Mouse (Mus musculus) urinary bladder, postnatal 10 days (tissue): ENCODE measurements around the gene Nbl1.

Source experiments
- DNase-seq: peaks from one replicate; pipeline ENCODE4 v3.0.0; 2022; ENCODE audit warnings: low spot score

The Nbl1 gene

GRCm38 (mm10) chr4:139064831-139065230 is 28.0 kb downstream of the Nbl1 start:
- DNase-seq, result no peak

DNA sequence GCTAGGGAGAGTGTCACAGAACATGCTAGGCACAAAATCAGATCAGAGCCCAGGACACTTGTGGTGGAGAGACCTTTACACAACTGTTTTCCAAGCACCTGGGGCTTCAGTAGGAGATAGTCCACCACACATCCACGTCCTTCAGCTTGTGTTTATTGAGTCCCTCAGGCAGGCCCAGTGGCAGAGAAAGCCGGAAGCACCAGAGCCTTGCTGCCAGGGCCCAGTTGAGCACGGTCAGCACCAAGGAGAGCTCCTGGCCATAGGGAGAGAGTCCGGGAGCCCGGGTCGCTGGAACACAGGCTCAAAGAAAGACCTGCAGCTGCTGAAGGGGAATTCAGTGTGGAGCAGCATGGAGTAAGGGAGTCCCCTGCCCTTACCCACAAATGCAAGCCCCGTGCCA is 33.2 kb downstream of the Nbl1 start:
- no peak for DNase-seq

GRCm38 (mm10) chr4:139058029-139058428 is 34.8 kb downstream of the Nbl1 start:
- DNase-seq, result no peak

DNA sequence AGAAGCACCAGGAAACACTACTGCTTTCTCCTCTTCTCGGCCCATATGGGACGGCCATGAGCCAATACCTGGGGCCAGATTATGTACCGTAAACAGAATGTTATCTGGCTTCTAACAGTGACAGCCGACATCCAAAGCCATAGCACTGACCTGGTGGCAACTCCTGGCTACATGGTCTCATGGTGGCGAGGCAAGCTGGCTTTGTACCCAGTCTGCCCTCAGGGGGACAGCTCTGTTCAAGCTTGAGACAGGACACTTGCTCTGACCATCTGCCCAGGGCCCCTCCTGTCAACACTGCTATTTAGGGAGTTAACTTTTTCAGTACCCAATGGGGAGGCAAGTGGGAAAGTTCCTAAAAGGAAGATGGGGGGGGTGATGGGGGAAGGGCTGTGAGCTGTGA is 35.5 kb downstream of the Nbl1 start:
- no peak for DNase-seq

DNA sequence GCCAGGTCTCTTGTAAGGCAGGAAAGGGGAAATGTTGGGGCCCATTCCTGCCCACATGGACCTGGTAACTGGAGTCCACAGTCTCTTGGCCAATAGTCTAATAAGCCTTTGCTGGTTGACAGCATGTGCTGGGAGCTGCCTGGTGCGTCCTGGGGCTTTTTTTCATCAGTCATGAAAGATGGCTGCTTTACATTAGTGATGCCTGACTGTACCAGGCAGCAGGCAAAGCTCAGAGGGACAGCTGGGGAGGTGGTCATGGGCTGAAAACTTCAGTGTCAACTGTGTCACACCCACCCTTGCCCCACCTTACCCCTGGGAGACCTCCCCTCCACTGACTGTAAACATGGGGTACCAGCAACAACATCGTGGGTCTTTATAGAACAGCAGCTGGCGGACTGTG is 37.0 kb downstream of the Nbl1 start:
- DNase-seq, result no peak

- DNase-seq, result no peak
These were observed 37.5 kb downstream of the Nbl1 start for GRCm38 (mm10) chr4:139055336-139055735.

DNA sequence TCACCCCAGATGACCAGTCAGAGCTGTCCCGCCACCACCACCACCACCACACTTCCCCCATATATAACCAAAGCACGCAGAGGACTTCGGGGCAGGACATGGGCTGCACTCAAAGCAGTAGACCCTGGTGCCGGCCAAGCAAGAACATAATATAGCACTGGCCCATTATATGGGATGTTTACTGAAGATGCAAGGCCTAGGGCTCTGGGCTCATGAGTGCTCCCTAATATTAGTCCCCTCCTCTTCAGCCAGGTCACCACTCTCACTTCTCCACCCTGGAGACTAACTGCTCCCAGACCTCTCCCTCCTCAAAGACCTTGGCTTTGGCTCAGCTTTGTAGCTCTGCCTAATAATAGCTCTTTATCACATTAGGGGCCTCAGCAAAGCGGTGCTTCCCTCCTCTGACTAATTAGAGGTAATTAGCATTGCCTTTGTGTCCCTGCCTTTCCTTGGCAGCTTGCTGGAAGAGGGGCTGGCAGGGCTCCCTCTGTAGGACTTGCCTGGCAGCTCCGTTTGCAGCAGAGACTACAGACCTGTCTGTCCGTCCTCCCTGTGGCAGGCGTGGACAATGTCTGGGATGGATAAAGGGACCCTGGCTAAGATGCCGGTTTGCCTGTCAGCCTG is 38.4 kb downstream of the Nbl1 start:
- DNase-seq, result no peak

DNA sequence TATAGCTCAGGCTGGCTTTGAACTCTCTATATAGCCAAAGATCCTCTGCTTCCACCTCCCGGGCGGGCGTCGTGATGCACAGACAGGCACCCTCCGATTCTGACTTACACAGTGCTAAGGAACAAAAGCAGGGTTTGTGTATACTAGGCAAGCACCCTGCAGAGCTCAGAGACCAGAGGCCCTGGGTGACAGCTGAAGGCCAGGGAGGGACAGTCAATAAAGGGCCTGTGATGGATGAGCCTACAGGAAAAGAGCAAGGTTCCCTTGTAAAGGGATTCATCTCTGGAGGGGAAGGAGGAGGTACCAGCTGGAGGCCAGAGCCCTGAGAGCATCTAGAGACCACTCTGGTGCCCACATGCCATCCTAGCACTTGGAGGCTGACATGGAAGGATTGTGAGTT is 39.4 kb downstream of the Nbl1 start:
- no peak for DNase-seq

DNA sequence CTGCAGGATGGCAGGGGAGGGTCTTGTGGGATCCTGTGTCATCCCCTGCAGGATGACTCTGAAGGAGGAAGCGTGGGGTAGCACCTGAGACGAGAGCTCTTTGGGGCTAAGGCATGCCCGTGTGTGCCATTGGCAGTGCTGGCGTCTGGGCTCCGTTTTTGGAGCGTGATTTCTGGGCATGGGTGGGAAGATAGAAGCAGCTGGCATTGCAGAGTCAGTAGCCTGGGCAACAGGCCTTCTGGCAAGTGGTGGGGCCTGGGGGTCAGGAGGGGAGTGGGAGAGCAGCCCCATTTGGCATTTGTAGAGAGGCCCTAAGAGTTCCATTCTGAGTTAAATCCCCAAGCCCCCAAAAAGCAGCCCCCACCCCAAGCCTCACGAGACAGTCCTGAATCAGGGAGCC is 40.0 kb downstream of the Nbl1 start:
- no peak for DNase-seq

GRCm38 (mm10) chr4:139048518-139048917 is 44.3 kb downstream of the Nbl1 start:
- no peak for DNase-seq

DNA sequence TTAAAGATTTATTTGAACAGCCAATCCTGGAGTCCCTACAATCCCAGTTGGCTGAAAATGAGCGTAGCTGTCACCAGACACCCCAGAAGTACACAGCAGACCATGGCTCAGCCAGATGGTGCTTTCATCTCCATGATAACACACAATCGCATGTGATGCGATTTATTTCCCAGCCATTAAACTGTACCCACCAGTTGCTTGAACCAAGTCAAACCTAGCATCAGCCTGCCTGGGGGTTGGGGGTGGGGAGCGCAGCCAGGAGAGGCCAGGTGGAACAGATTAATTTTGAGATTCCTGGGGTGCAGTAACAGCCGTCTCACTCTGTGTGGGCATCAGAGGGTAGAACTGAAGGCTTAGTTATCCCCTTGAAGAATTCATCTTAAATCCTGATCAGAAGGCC is 46.4 kb downstream of the Nbl1 start:
- DNase-seq, result no peak

DNA sequence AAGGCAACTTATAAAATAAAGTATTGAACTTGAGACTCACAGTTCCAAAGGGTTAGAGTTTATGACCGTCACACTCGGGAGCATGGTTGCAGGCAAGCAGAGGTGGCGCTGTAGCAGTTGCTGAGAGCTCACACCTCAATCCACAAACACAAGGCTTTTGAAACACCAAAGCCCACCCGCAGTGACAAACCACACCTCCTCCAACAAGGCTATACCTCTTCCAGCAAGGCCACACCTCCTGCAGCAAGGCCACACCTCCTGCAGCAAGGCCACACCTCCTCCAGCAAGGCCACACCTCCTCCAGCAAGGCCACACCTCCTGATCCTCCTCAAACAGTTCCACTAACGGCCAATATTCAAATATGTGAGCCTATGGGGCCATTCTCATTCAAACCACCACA is 48.2 kb downstream of the Nbl1 start:
- DNase-seq, result no peak

- no peak for DNase-seq
These were observed 49.2 kb downstream of the Nbl1 start for GRCm38 (mm10) chr4:139043600-139043999.

GRCm38 (mm10) chr4:139042611-139043010 is 50.2 kb downstream of the Nbl1 start:
- no peak for DNase-seq

- no peak for DNase-seq
These were observed 52.5 kb downstream of the Nbl1 start for GRCm38 (mm10) chr4:139040084-139040839.

GRCm38 (mm10) chr4:139037795-139038607 is 54.8 kb downstream of the Nbl1 start:
- DNase-seq, result no peak

DNA sequence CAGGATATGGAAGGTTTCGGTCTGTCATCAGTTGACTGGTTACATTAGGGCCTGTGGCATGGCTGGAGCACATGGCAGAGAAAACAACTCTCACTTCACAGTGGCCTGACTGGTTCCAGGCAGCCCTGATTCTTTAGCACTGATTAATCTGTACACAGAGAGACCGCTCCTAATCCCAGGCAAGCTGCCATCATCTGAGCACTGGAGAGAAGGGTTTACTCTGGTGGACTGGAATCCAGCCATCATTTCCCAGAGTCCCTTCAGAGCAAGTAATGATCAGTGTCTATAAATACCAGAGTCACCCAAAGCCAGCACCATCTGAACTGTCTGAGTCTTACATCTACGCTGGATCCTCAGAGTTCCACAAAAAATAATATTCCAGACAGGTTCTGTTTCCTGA is 57.0 kb downstream of the Nbl1 start:
- DNase-seq, result no peak

GRCm38 (mm10) chr4:139034942-139035341 is 57.9 kb downstream of the Nbl1 start:
- DNase-seq, result no peak

DNA sequence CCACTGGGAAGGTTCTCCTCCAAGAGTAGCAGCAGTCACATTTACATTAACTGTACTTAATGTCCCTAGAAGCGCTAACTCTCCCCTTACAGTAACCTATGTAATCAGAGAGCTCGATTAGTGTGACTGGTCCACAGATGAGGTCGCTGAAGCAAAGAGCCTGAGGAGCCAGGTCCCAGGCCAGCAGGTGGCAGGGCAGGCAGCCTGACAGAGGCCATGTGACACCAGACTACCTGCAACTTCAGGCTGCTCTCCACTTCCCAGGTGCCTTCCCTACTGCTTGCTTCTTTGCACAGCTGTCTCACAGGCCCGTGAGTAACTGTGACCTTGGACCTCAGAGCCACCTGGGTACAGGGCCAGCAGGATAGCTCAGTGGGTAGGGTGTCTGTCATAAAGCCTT is 58.3 kb downstream of the Nbl1 start:
- DNase-seq, result no peak

- no peak for DNase-seq
These were observed 58.8 kb downstream of the Nbl1 start for GRCm38 (mm10) chr4:139034010-139034367.

GRCm38 (mm10) chr4:139033263-139034009 is 59.4 kb downstream of the Nbl1 start:
- no peak for DNase-seq

GRCm38 (mm10) chr4:139032521-139032920 is 60.3 kb downstream of the Nbl1 start:
- no peak for DNase-seq
